Mouse (Mus musculus) megakaryocyte, embryonic 14.5 days (primary cell): Measurements from ENCODE around the gene Cox5b. TPM values are rescaled to one million over a fixed set of nuclear protein-coding genes. Genes with fewer than 3 reads are reported as not detected.

Experiments used
- H3K27me3 ChIP-seq: replicated peaks from 2 replicates; pipeline ENCODE3; 2012; ENCODE audit warnings: inconsistent platforms
- H3K36me3 ChIP-seq: replicated peaks from 2 replicates; pipeline ENCODE3; 2012; ENCODE audit warnings: low read length, inconsistent platforms, mixed read lengths
- H3K4me1 ChIP-seq: 2 replicates; pipeline ENCODE4 v1.6.1; 2012; ENCODE audit warnings: inconsistent platforms
- H3K4me3 ChIP-seq: replicated peaks from 2 replicates; pipeline ENCODE3; 2012; ENCODE audit warnings: moderate library complexity, mild to moderate bottlenecking, inconsistent platforms
- H3K9me3 ChIP-seq: 2 replicates; pipeline ENCODE4 v1.6.1; 2012; ENCODE audit warnings: inconsistent platforms
- FLI1 ChIP-seq: IDR thresholded peaks from 2 replicates; pipeline ENCODE4 v1.6.1; 2012; ENCODE audit warnings: low read length, inconsistent platforms, mixed read lengths
- GATA1 ChIP-seq: IDR thresholded peaks from 3 replicates; pipeline ENCODE4 v1.6.1; 2012; ENCODE audit warnings: mixed read lengths, low read length, inconsistent platforms, borderline replicate concordance
- polyA plus RNA-seq: library from polyadenylated mRNA; stranded (reverse); fragments of >175 nt; gene quantifications from 2 replicates; pipeline ENCODE4 v1.2.3, GENCODE M21; 2012; ENCODE audit warnings: low replicate concordance; ENCODE audit not compliant: insufficient read depth

The Cox5b gene
- polyA plus RNA-seq = 541 and 3,162 TPM in 2 replicates

DNA sequence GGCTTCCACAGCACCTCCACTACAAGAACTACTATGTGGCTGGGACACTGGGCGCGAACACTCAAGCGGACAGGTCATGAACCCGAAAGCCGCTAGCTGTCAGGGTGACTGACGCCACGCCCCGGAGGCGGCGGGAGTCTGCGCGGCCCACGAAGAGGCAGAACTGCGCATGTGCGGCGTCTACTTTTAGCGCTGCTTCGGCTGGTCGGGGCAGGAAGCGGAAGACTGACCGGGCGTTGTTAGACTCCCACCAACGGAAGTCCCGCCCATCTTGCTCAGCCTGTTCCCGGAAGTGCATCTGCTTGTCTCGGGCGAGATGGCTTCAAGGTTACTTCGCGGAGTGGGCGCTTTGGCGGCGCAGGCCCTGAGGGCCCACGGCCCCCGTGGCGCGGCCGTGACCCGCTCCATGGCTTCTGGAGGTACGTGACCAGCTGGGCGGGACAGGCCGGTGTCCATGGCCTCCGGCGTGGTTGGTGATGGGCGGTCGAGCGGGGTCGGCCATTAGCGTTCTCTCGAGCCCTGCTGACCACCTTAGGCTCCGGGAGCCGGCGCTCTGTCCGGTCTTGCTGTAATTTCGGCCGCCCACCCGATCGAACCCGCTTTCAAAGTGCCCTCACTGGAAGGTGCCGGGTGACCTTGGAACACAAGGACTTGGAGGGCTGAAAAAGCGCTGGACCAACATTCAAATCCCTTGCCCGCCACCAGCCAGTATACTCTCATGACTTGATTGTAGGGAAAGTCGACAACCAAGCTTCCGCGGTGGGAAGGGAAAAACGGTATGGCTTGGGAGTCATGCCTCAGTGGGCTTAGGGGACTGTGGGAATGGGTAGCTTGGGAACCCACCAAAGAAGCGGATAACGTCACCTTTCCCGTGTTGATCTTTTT, at the start of gene Cox5b:
Gene Cox5b, plus strand, starts transcription at position 179 of the 885 bp plus-strand sequence.
- H3K27me3 ChIP-seq = peaks cover 1% of the 10 kb centered on the region
- peaks cover 30% of the 10 kb centered on the region for H3K36me3 ChIP-seq
- peaks cover 20% of the 10 kb centered on the region for H3K4me1 ChIP-seq
- TF ChIP-seq GATA1 (no peak), FLI1 (no peak; the same call in 1 of the 2 replicates)
- peaks cover 4% of the 10 kb centered on the region; the same call in 1 of the 2 replicates for H3K9me3 ChIP-seq
- peak within 1 kb of the TSS; percentile 99 for H3K4me3 ChIP-seq

DNA sequence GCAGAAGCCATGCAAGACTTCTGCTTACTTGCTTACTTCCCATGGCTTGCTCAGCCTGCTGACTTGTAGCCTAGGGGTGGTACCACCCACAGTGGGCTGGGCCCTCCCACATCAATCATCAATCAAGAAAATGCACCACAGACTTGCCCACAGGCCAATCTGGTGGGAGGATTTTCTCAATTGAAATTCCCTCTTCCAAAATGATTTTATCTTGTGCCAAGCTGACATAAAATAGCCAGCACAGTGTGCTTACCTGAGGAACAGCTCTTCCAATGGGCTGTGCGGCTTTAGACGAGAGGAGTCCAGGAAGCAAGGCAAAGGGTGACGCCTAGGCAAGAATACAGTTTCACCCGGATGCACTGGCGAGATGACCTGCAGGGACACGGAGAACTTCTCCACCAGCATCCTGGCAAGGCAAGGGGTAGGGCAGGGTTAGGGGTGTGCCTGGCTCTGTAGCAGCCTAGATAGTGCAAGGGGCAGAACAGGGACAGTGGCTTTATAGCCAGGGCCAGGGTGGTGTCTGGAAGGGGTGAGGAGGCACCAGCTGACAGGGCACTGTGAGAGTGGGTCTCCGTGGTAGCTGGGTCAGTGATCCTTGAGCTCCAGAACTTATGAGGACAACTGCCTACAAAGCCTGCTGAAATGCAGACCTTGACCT, 47.2 kb upstream of the Cox5b start:
- Histone ChIP-seq H3K36me3 (no peaks in the 10 kb centered on the region), H3K9me3 (no peaks in the 10 kb centered on the region), H3K27me3 (peaks cover 40% of the 10 kb centered on the region), H3K4me3 (no peak overlapping the region), H3K4me1 (peaks cover 18% of the 10 kb centered on the region)
- no peak for TF ChIP-seq GATA1
- TF ChIP-seq FLI1 = no peak

DNA sequence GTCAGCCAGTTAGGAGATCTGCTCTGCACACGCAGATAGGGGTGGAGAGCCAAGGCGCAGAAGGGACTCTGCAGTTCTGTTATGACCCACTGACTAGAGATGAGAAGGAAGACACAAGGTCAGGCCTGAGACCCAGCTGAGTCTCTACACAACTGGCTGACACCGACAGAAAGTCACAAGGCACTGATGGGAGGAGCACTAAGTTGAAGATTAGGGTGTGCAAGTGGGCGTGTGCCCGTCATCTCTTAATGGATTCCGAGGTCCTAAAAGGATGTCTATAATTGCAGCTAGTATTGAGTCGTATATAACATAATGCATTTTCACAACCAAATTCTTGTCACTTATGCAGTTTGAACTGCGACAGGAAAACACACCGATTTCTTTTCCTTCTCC, 46.6 kb upstream of the Cox5b start:
- Histone ChIP-seq H3K9me3 (no peaks in the 10 kb centered on the region), H3K36me3 (no peaks in the 10 kb centered on the region), H3K4me1 (peaks cover 18% of the 10 kb centered on the region), H3K27me3 (peaks cover 44% of the 10 kb centered on the region), H3K4me3 (no peak overlapping the region)
- TF ChIP-seq GATA1 (no peak), FLI1 (no peak)

DNA sequence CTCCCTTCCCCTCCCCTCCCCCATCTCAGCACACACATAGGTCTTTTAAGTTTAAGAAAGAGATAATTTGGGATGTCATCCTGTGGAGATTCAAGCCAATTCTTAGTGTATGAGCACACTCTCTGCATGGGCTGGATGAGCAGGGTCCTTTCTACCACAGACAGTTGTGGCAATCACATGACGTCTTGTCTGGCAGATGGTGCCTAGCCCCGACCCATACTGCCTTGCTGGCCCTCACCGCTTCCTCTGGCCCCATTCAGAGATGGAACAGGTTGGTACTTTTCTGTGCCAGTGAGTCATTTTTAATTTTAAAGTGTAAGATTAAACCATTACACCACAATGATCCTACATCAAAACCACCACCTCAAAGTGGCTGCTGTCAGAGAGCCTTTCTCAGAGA, 45.0 kb upstream of the Cox5b start:
- no peaks in the 10 kb centered on the region for H3K36me3 ChIP-seq
- peaks cover 45% of the 10 kb centered on the region for H3K27me3 ChIP-seq
- H3K4me1 ChIP-seq = peaks cover 9% of the 10 kb centered on the region
- TF ChIP-seq GATA1 (no peak), FLI1 (no peak)
- no peak overlapping the region for H3K4me3 ChIP-seq
- H3K9me3 ChIP-seq = no peaks in the 10 kb centered on the region

DNA sequence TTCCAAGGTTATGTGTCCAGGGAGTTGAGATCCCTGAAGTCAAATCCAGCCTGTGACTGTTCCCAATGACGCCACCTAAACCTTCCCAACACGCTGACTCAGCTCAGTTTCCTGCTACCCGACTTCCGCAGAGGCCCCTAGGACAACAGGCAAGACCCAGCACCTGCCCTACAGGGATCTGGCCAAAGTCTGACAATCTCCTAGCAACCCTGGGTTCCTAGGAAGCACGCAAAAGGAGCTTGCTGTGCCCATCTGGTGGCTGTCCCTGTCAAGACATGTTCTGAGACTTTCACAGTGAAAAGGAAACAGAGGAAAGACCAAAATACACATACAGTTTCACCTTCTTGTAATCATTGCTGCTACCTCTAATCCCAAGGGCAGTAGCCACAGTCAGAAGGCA, 43.6 kb upstream of the Cox5b start:
- Histone ChIP-seq H3K36me3 (no peaks in the 10 kb centered on the region), H3K4me1 (peaks cover 9% of the 10 kb centered on the region), H3K27me3 (peaks cover 48% of the 10 kb centered on the region), H3K9me3 (no peaks in the 10 kb centered on the region), H3K4me3 (no peak overlapping the region)
- no peak for TF ChIP-seq GATA1
- no peak for TF ChIP-seq FLI1

DNA sequence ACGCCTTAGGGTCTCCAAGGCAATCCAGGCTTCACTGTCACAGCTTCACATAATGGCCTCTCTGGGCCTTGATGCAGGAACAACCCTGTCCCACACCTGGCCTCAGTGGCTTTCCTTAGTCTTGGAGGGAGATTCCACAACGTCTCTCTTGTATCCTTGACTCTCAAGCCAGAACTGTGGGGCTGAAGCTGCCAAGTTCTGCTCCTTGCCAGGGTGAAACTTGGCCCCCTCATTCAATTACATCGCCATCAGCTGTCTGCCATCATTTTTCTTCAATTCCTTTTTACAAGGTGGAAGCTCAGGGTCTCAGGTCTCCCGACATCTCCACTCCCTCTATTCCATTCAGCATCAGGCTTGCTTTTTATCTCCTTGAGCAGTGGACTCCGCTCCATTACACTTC, 36.2 kb upstream of the Cox5b start:
- Histone ChIP-seq H3K4me1 (peaks cover 27% of the 10 kb centered on the region), H3K36me3 (no peaks in the 10 kb centered on the region)

DNA sequence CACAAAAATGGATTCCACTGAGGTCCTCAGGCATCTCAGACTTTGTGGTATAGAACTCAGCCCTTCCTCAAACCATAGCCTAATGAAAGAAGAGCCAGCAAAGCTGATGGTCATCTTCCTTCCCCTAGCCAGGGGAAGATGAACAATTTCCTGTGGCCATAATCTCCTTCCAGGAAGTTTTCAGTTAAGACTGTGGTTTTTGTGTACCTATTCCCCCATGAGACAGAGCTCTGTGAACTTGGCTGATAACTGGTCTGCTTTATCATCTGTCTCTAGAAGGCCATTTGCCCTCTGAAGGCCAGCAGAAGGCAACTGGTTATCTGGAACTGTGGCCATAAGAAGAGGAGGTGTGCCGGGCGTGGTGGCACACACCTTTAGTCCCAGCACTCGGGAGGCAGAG, 35.0 kb upstream of the Cox5b start:
- H3K36me3 ChIP-seq = no peaks in the 10 kb centered on the region
- TF ChIP-seq GATA1 (no peak), FLI1 (no peak)
- H3K4me1 ChIP-seq = peaks cover 27% of the 10 kb centered on the region
- no peak overlapping the region for H3K4me3 ChIP-seq
- peaks cover 32% of the 10 kb centered on the region for H3K27me3 ChIP-seq
- no peaks in the 10 kb centered on the region for H3K9me3 ChIP-seq

More for the DNA sequence above, 36.2 kb upstream of the Cox5b start:
- Histone ChIP-seq H3K27me3 (peaks cover 30% of the 10 kb centered on the region), H3K9me3 (no peaks in the 10 kb centered on the region), H3K4me3 (no peak overlapping the region)
- TF ChIP-seq GATA1 (no peak), FLI1 (no peak)

DNA sequence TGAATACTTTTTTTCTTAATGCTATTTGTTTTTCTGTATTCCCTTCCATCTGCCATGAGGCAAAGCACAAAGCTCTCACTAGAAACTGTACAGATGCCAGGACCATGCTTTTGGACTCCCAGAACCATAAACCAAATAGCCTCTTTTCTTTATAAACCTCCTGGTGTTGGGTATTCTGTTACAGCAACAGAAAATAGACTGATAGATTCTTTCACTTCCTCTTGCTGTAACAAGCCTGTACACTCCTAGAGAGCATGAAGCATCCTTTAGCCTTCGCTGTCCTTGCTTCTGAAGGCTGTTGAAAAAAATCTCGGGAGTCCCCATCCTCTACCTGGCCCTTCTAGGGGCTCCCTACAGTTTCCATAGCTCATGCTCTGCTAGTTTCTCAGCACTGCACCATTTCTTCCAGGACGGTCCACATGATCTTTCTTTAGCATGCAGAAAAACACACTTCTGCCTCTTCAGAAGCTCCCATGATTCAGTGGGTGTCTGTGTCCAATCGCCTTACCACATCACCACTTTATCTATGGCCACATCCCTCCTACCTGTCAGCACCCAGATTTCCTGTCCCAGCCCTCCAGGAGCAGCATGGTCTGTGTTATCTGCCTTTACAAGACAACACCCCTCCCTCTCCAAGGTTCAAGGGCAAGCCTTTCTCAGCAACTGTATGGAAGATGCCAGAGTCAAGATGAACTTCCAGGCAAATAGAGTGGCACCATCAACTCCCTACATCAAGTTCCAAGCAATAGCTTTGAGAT, 33.4 kb upstream of the Cox5b start:
- no peaks in the 10 kb centered on the region for H3K9me3 ChIP-seq
- H3K4me3 ChIP-seq = no peak overlapping the region
- peaks cover 27% of the 10 kb centered on the region for H3K4me1 ChIP-seq
- peaks cover 25% of the 10 kb centered on the region for H3K27me3 ChIP-seq
- no peaks in the 10 kb centered on the region for H3K36me3 ChIP-seq
- TF ChIP-seq GATA1 = no peak

DNA sequence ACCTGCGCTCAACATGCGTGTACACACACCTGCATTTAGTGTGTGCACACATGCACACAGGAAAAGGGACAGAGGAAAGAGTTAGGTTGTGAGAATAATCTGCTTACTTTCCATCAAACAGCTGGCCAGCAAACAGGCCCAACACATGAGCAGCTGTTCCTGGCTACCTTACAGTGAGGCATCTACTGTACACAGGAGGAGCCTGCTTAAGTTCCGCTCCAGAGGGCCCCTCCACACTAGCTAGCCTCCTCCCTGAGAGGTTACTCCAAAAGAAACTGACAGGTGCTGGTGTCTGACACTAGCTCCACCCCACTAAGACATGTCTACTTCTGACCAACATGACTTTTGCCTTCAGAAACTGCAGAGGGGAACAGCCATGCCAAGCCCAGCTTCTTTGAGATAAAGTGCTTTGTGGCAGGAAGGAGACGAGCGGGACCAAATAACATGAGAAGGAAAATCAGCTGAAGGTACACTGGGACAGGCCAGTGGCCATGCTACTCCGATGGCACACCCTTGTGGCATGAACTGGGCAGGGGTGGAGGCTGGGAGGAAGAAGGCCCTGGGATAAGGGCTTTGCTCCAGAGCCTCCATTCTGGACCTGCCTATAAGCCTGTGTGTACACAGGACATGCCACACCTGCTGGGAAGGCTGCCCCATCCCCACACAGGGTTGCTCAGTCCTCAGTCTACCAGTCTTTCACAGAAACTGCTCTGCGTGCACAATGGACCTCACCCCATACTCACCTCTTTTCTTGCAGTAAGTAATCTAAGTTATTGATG, 32.4 kb upstream of the Cox5b start:
- TF ChIP-seq FLI1 (no peak), GATA1 (no peak)
- Histone ChIP-seq H3K27me3 (peaks cover 25% of the 10 kb centered on the region), H3K4me1 (peaks cover 27% of the 10 kb centered on the region), H3K36me3 (no peaks in the 10 kb centered on the region), H3K4me3 (no peak overlapping the region), H3K9me3 (no peaks in the 10 kb centered on the region)

DNA sequence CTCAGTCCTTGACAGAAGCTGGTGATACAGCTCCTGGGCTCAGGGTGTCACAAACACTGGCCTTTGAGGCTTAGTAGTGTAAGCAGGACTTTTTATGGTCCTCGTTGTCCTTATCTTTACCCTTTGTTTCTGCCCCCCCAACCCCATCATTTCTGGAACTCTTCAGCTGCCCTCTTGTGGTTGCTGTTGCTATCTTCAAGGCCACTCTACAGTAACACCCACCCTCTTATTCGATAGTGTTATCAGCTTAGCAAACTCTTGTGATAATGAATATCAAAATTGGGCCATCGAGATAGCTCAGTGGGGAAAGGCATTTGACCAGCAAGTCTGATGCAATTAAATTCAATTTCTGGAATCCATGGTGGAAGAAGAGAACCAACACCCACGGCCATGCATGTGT, 26.8 kb upstream of the Cox5b start:
- no peak for TF ChIP-seq GATA1
- TF ChIP-seq FLI1 = no peak
- Histone ChIP-seq H3K4me3 (no peak overlapping the region), H3K27me3 (peaks cover 21% of the 10 kb centered on the region), H3K9me3 (no peaks in the 10 kb centered on the region), H3K4me1 (no peaks in the 10 kb centered on the region), H3K36me3 (no peaks in the 10 kb centered on the region)
